ENCODE assay signal across 21 mouse cellular contexts in genomic region chr9:112353196-112353595, GRCm38 (mm10).
A peak's percentile ranks its signal among the peaks of the same experiment; 100 is the strongest.
DNase-seq lines count a peak whose midpoint lies in the region; ATAC-seq lines count a peak whose summit lies in the region.
"Had no signal": no experiment of that assay in that cellular context is flagged by ENCODE, and none has a peak within 500 bp of the region (broad histone marks: within the 10 kb centered on the region; RNA-seq: fewer than 3 reads in every experiment).

No protein-coding gene starts in this region.

- WGBS in limb, embryonic 10.5 days = 78% methylated on average over 3 of the region's 3 CpGs

- H3K36me3 ChIP-seq in limb, embryonic 10.5 days = no peaks in the 10 kb centered on the region
- H3K36me3 ChIP-seq: embryonic facial prominence, embryonic 10.5 days; G1E; hindbrain, embryonic 12.5 days had no signal

- peak; percentile 8 for DNase-seq in cerebellum, adult 11 months
- DNase-seq in brain, adult 2 months (ENCODE audit: low read depth, low spot score) = peak; percentile 65
- peak; percentile 52 for DNase-seq in cerebellum, adult 9-10 months
- peak; percentile 27 to 65 for DNase-seq in cerebellum, postnatal 25 days
- DNase-seq in limb, embryonic 10.5 days (ENCODE audit: low spot score) = no peak
- DNase-seq in Muller cell, postnatal 12 days (ENCODE audit: inconsistent ontology term) = no peak
- DNase-seq: adrenal gland, postnatal 10 days; B cell, adult 2 months; gastrocnemius, adult 2 months; gastrocnemius, postnatal 25 days; heart, postnatal 10 days; heart, postnatal 4 days had no signal

- no peaks in the 10 kb centered on the region for H3K9me3 ChIP-seq in limb, embryonic 10.5 days (replicated peaks)
- H3K9me3 ChIP-seq: embryonic facial prominence, embryonic 10.5 days; forebrain, embryonic 13.5 days; hindbrain, embryonic 12.5 days had no signal

- H3K27me3 ChIP-seq in limb, embryonic 10.5 days (ENCODE audit: low read depth, poor library complexity, severe bottlenecking) = no peaks in the 10 kb centered on the region
- H3K27me3 ChIP-seq: forebrain, embryonic 13.5 days; hindbrain, embryonic 12.5 days had no signal

- H3K4me1 ChIP-seq in limb, embryonic 10.5 days = no peaks in the 10 kb centered on the region
- H3K4me1 ChIP-seq: embryonic facial prominence, embryonic 10.5 days; hindbrain, embryonic 12.5 days had no signal

- no peak overlapping the region for H3K4me3 ChIP-seq in limb, embryonic 10.5 days
- H3K4me3 ChIP-seq: embryonic facial prominence, embryonic 10.5 days; forebrain, embryonic 13.5 days; gastrocnemius, adult 2 months; hindbrain, embryonic 12.5 days had no signal

- no peak overlapping the region for H3K27ac ChIP-seq in limb, embryonic 10.5 days
- H3K27ac ChIP-seq: embryonic facial prominence, embryonic 10.5 days; forebrain, embryonic 13.5 days; gastrocnemius, adult 2 months; hindbrain, embryonic 12.5 days had no signal

- no peak for ATAC-seq in cerebellum, adult (ENCODE audit: insufficient number of reproducible peaks, low FRiP score, low TSS enrichment)
- ATAC-seq: CD4-positive, CD25-positive, alpha-beta regulatory T cell, adult 4 months; forebrain, embryonic 13.5 days; hindbrain, embryonic 16.5 days; inflammation-experienced regulatory T-cells, adult 6 months; intestine, postnatal 0 days had no signal

Comparison
In these comparisons a context has a peak if more than half of its experiments do, and no peak if none do; other contexts are left out.
1. DNase-seq: peak in cerebellum, adult 11 months (single experiment), brain, adult 2 months (single experiment), cerebellum, adult 9-10 months (single experiment) and cerebellum, postnatal 25 days (2 of 2); none in limb, embryonic 10.5 days (single experiment) and Muller cell, postnatal 12 days (single experiment).